Mouse (Mus musculus): ENCODE data around the gene C1qtnf9. TPM values are rescaled to one million over a fixed set of nuclear protein-coding genes. Genes with fewer than 3 reads are reported as not detected.

The C1qtnf9 gene
- polyA plus RNA-seq, 1 experiment, result 0.31 TPM

DNA sequence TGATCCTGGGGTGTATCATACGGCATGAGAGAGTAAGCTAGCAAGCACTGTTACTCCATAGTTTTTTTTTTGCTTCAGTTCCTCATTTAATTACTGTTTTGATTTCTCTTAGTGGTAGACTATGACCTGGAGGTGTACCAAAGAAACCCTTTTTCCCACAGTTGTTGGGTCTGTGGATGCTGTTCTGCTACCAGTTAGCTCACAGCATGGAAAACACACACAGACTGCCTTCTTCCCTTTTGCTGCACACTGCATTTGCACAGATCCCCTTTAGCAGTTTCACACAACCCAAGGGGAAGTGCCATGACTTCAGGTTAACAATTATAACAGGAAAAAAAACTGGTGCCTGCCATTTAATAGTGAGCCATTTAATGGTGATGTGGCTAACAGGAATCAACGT is 62.2 kb downstream of the C1qtnf9 start:
- H3K4me1 ChIP-seq (ENCODE audit: control insufficient read depth, insufficient read depth, low read length), result no peaks in the 10 kb centered on the region
- H3K27ac ChIP-seq (ENCODE audit: insufficient read depth, low read length), result no peak overlapping the region
- no peak for TF ChIP-seq POLR2A (IDR thresholded peaks at IDR 0.05; ENCODE audit: extremely low read depth, insufficient read depth, low read length)
- no peak for TF ChIP-seq CTCF (IDR thresholded peaks at IDR 0.05; ENCODE audit: extremely low read depth, insufficient read depth, low read length)
- H3K4me3 ChIP-seq (ENCODE audit: insufficient read depth, low read length), result no peak overlapping the region

Other genes starting within 250 kb of the C1qtnf9 start
- 5.1 and 6.1 TPM in 2 replicates for gene Spata13, start 134.1 kb upstream of the C1qtnf9 start, polyA plus RNA-seq (2012; rRNA removed)
- gene Mipep, start 16.4 kb downstream of the C1qtnf9 start, polyA plus RNA-seq (2012; rRNA removed), result 15.7 and 18.5 TPM in 2 replicates